Mouse (Mus musculus): ENCODE data around the gene Sphk2.
"Not testable (repeated sequence)": the region's sequence is repeated elsewhere in the genome, so short reads cannot be mapped to it uniquely, and the experiment has no call there.

The Sphk2 gene

GRCm38 (mm10) chr7:45689800-45690199 lies 28.0 kb downstream of the Sphk2 start:
- DNase-seq = no peak

- no peak for DNase-seq
Observed at GRCm38 (mm10) chr7:45689099-45689498, 28.7 kb downstream of the Sphk2 start.

DNA sequence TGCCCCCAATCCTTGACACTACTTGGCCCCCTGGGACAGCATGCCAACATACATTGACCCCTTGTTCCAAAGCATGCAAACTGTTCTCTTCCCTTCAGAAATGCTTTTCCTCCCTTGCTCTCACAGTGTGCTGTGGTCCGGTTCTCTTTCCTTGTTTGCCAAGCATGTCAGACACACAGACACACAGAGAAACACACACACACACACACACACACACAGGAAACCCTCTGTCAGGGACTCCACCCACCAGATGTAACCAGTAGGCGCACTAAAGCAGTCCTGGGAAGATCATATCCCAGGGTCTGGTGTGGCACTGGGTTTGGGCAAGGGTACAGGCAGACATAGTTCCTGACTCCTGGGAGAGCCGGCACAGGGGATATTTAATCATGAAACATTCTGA lies 31.0 kb downstream of the Sphk2 start:
- no peak for DNase-seq

- DNase-seq = no peak
Observed at GRCm38 (mm10) chr7:45685811-45686210, 32.0 kb downstream of the Sphk2 start.

DNA sequence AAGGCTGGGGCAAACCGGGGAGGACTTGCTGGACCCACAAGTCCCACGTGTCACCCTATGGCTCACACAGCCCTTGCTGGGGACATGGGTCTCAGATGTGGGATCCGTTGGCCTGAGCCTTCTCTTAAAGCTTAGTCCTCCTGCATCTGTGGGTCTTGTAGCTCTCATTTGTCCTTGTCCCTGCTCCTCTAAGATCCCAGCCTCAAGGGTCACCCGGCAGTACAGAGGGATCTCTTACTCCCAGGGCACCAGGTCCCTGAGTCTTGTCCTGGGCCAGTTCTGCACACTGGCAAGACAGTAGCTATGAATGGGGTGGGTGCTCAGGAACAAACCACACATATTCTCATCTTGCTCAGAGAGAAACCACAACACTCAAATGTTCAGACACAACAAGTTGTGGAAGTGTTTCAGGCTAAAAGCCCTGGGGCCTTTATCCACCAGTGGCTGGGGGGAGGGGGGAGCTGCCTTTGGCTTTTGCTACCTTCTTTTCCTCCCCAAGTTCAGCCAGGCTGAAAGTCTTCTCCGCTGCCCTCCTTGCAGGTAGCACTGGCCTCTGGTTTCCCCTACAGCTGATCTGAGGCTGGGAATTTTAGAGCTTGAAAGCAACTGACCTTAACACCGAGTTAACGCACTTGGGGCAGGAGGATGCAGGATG lies 34.3 kb downstream of the Sphk2 start, which contains the start of gene Ntn5:
Gene Ntn5, plus strand, starts transcription at position 627 of the 655 bp plus-strand sequence.
- DNase-seq = no peak

- DNase-seq = peak; percentile 84 to 93
Observed at GRCm38 (mm10) chr7:45682144-45683126, 35.4 kb downstream of the Sphk2 start.

DNA sequence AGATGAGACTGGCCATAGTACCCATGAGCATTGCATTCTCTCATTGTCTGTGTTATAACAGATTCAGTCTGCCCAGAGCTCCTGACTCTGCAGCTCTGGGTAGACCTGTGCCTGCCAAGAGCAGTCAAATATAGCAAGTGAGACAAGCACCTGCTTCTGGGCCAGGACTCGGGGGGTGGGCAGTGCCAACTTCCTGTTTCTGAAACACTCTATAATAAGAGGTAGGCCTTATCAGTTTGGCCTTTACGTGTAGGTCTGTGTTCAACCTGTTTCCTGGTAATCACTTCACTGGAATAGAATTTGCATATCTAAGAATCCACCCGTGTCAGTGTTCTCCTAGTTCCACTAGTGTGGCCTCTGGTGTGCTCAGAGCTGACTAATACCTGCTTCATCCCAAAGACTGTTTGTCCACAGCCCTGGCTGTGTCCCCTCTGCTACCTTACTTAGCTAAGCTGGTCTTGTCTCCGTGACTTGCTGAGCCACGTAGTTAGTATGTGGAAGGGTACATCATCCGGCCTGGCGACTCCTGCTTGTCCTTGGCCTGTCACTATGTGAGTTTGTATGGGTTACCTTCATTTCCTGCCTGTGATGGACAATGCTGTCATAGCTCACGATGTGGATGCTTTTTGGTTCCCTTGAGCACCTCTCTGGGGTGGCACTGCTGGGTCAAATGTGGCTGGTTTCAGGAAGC lies 36.6 kb downstream of the Sphk2 start:
- DNase-seq = peak; percentile 53

DNA sequence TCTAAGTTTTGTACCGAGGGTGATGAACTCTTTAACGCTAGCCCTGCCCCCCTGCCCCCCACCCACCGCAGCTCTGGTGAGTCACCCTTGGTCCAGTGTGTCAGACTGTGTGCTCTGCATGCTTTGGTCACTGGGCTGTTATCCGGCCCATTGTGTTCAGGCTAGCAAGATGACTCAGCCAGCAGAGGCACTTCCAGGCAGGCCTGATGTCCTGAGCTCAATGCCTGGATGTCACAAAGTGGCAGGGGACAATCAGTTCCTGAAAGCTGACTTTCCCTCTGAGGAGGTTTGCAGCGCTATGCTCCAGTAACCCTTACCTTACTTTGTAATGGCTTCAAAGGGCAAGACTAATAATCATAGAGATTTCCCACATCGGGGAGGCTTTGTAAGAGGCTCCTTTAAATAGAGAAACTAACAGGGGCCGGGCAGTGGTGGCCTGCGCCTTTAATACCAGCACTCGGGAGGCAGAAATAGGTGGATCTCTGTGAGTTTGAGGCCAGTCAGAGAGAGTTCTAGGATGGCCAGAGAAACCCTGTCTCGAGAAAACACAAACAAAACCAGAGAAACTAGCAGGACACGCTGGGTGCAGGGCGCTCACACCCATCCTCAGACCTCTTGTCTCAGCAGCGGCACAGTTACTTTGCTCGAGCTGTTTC lies 37.7 kb downstream of the Sphk2 start:
- no peak for DNase-seq

- DNase-seq = no peak
Observed at GRCm38 (mm10) chr7:45678513-45678912, 39.3 kb downstream of the Sphk2 start.

- no peak for DNase-seq
Observed at GRCm38 (mm10) chr7:45677627-45678295, 40.0 kb downstream of the Sphk2 start.

- DNase-seq = no peak
Observed at GRCm38 (mm10) chr7:45668921-45669320, 48.9 kb downstream of the Sphk2 start.

DNA sequence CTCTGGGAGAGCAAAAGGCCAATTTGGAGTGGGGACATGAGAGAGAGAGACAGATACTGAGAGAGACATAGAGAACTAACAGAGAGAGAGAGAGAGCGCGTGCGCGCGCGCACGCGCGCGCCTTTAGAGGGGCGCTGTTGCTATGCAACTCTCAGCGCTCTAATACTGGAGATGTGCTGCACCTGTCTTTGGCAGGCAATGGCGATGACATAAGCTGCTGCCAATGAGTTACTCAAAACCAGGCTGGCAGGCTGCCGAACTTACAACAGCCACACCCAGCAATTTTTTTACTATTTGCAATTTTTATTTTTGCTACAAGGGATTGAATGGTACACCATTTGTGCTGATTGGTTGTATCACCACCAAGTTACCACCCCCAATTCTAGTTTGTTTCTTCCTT lies 50.0 kb downstream of the Sphk2 start:
- no peak for DNase-seq

- DNase-seq = no peak
Observed at GRCm38 (mm10) chr7:45666161-45666560, 51.6 kb downstream of the Sphk2 start, which contains the start of gene Fut2. TSS of gene Fut2 (minus strand) at chr7:45666394.

DNA sequence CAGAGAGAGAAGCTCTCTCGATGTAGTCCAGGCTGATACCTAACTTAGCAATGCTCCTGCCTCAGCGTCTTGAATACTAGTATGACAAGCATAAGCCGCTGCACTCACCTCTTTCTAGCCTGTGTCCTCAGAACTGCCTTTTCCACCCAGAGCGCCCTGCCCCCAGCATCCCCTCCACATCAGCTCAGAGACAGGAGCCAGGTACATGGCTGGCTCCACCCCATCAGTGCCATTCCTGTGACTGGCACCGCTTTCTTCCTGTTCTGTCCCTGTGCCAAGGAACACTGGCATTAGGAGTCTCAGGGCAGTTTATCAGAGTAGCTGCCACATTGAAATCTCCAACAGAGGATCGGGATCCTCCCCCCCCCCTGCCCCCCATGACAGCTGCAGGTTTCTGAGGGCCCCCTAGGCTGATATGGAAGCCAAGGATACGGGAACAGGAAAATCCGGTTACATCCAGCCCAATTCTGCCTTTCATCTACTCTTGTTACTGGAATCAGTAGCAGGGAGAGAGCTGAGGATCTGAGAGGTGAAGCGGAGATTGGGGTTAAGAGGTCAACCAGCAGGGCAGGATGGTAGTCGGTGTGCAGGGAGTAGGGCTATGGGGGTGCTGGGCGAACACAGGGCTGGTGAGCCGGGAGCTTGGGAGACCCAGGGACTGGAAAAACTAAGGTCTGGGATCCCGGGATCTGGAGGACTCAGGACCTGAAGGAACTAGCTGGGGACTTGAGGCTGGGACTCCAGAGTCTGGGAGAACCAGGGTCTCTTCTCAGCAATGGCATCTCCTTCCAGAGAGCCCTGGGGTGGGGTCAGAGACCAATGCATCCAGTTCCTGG lies 52.3 kb downstream of the Sphk2 start:
- no peak for DNase-seq

DNA sequence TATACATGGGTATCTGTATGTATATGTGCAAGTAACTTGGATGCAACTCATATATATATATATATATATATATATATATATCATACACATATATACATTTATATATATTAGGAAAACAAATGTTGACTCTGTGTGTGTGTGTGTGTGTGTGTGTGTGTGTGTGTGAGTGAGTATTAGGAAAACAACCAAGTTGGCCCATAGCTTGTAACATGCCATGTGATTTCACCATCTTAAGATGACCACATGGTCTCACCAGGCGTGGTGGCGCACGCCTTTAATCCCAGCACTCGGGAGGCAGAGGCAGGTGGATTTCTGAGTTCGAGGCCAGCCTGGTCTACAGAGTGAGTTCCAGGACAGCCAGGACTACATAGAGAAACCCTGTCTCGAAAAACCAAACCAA lies 56.1 kb downstream of the Sphk2 start:
- not testable (repeated sequence) for DNase-seq

DNA sequence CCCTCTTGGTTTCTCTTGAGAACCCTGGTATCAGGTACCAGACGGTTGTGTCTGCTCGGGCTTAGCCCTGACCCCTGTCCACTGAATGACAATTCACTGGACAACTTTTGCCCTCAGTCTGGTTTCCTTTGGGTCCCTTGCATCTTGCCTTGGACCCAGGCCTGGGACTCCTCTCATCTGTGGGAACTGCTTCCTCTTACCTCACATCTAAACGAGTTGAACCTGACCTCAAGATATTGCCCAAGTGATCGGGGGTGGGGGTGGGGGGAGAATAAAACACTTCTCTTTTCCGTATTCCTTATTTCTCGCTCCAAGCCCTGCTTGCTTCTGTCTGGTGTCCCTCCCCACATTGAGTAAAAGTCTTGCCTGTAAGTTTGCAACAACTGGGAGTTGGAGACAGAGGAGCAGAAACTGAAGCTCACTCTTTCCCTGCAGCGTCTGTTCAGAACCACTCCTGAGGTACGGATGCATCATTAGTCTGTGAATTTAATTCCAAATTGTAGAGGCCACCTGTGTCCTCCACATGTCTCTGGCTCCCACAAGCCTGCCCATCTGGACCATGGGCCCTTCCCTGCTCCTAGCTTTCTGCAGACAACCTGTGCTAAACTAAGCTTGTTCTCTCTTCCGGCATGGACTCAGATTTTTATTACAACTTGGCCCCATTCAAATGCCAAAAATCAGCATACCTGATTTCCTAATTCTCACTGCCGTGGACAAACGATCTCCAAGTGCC lies 56.9 kb downstream of the Sphk2 start:
- DNase-seq = no peak

Measured in cerebellum, adult 18-20 months (tissue).